Mouse (Mus musculus): Measurements from ENCODE around the gene Susd5.

GRCm38 (mm10) chr9:114057090-114057796 lies at the start of gene Susd5:
- TF ChIP-seq CTCF (IDR thresholded peaks at IDR 0.05) (no peak), EP300 (IDR thresholded peaks at IDR 0.05; ENCODE audit: insufficient read depth, low read depth, low read length) (no peak), POLR2A (IDR thresholded peaks at IDR 0.05; ENCODE audit: insufficient read depth, low read depth, low read length) (no peak)

Data from heart, adult 2 months (tissue).